ENCODE assay signal across 15 mouse cellular contexts in genomic region chr6:100159817-100160216, GRCm38 (mm10).
"Had no signal": no experiment of that assay in that cellular context is flagged by ENCODE, and none has a peak within 500 bp of the region (broad histone marks: within the 10 kb centered on the region; RNA-seq: fewer than 3 reads in every experiment).

No protein-coding gene starts in this region.

- DNase-seq: kidney, adult 11 months; kidney, adult 8-10 months; lung, adult 18-20 months; lung, postnatal 10 days; lung, postnatal 36 days; thymus, adult 2 months; thymus, postnatal 14 days; thymus, postnatal 4 days had no signal

- H3K27ac ChIP-seq: liver, embryonic 14.5 days; lung, embryonic 15.5 days; midbrain, embryonic 10.5 days; midbrain, embryonic 13.5 days; stomach, postnatal 0 days had no signal

- ATAC-seq: midbrain, embryonic 13.5 days had no signal

- H3K4me3 ChIP-seq: lung, embryonic 15.5 days; megakaryocyte, embryonic 14.5 days; midbrain, embryonic 10.5 days; midbrain, embryonic 13.5 days had no signal

- H3K4me2 ChIP-seq: liver, embryonic 11.5 days; lung, embryonic 15.5 days; midbrain, embryonic 13.5 days had no signal

- H3K36me3 ChIP-seq: lung, embryonic 15.5 days; midbrain, embryonic 10.5 days; midbrain, embryonic 13.5 days had no signal

- H3K27me3 ChIP-seq: lung, embryonic 15.5 days; midbrain, embryonic 13.5 days had no signal

- H3K9me3 ChIP-seq: lung, embryonic 15.5 days; megakaryocyte, embryonic 14.5 days; midbrain, embryonic 10.5 days; midbrain, embryonic 13.5 days had no signal

- H3K9ac ChIP-seq: liver, embryonic 14.5 days; lung, embryonic 15.5 days; midbrain, embryonic 13.5 days had no signal
